Mouse (Mus musculus): Measurements from ENCODE around the gene E330009J07Rik.
A peak's percentile ranks its signal among the peaks of the same experiment; 100 is the strongest.

E330009J07Rik gene

GRCm38 (mm10) chr6:40436047-40436483, at the start of gene E330009J07Rik:
E330009J07Rik (minus strand) TSS chr6:40436135.
- no peak for DNase-seq (ENCODE audit: low spot score)

- DNase-seq (ENCODE audit: low spot score) = no peak
These were observed 46.4 kb upstream of the E330009J07Rik start for GRCm38 (mm10) chr6:40482318-40482717.

DNA sequence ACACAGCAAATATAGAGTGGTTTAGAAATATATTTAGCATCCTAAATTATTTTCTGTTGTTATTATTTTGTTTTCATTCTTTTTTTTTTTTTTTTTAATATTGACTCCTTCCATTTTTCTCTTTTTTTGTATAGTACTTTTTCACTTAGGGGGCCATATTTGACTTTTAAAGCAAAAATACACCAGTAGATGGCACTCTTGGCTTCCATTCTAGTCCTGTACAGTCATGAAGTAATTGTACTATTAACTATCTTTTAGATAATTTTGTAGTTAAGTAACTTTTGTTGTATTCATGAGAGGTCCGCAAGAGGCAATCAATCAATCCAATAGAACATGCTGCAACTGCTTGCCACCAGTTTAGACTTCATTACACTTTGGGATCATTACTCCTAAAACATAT, 43.8 kb upstream of the E330009J07Rik start:
- DNase-seq (ENCODE audit: low spot score) = peak; percentile 24

DNA sequence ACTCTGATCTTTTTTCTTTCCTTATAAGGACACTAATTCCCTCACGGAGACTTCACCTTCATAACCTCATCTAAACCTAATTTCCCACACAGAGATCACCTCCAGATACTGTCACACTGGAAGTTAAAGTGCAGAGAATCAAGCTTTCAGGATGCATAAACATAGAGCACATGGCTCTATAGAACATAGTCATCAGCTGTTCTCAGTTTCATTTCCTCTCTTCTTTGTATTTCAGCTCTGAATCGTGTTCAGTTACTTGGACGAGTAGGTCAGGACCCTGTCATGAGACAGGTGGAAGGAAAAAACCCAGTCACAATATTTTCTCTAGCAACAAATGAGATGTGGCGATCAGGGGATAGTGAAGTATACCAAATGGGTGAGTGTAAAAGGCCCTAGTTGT, 40.2 kb upstream of the E330009J07Rik start:
- no peak for DNase-seq (ENCODE audit: low spot score)

DNA sequence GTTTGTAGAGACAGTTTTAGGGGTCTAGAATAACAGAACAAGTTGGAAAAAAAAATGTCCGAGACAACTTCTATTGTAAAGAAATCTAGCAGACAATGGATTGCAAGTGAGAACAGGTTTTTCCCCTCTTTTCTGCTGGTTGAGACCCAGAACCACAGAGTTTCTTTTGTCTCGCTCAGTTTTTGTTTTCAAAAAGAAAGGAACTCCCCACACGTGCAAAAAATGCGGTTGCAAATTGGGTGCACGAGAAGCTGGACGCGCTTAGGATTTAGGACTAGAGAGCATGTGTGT, 35.7 kb upstream of the E330009J07Rik start:
- DNase-seq (ENCODE audit: low spot score) = no peak

DNA sequence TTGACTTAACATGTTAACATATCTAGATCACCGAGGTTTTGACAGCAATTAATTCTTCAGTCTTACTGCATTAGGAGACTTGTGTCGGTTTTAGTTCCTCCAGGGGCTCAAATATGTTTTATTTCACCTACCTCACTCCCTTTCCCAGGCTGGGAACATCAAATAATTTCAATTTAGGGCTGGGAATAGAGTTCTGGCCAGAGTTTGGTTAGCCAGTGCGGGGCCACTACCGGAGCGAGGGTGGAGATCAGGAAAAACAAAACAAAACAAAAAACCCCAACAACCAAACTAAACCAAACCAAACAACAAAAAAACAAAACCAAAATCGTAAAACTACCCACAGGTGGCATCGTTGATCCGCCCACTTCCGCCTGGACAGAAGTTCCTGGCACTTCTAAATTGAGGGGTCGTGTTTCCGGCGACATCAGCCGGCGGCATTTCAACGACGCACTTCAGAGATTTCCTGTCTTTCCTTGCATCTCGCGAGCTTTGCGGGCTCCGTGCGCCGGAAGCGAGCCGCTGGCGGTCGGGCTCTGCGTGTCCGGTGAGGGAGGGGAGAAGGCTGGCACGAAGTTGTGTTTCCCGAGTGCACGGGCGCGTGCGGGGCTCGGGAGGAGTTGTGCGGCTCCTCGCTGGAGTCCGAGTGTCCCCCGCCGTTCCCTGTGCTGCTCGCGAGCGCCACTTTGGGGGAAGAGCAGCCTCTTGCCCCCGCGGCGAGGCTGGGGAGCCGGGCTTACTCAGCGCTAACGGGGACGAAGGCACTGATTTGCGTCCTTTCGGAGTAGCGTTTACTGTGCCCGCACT, 35.2 kb upstream of the E330009J07Rik start, which contains the start of gene Ssbp1:
Gene Ssbp1, plus strand, starts transcription at position 437 of the 804 bp plus-strand sequence.
- peak; percentile 83 for DNase-seq (ENCODE audit: low spot score)

DNA sequence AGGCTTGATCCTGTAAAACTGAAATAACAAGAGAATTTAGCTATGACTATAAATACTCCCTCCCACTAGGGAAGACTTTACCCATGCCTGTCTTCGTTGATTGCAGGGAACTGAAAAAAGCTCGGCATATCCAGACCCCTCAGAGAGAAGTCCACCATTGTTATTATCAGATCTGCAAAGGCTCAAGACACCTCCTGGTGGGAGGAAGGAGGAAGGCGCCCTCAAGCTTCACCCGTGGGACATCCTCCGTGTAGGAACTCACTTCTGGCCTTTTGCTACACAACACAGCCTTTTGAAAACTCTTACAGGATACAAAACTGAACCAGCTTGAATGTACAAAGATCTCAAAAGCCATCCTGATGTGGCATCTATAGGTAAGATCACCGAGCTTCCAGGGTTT, 29.8 kb upstream of the E330009J07Rik start:
- DNase-seq (ENCODE audit: low spot score) = no peak

GRCm38 (mm10) chr6:40454436-40455041, 18.6 kb upstream of the E330009J07Rik start:
- no peak for DNase-seq (ENCODE audit: low spot score)

DNA sequence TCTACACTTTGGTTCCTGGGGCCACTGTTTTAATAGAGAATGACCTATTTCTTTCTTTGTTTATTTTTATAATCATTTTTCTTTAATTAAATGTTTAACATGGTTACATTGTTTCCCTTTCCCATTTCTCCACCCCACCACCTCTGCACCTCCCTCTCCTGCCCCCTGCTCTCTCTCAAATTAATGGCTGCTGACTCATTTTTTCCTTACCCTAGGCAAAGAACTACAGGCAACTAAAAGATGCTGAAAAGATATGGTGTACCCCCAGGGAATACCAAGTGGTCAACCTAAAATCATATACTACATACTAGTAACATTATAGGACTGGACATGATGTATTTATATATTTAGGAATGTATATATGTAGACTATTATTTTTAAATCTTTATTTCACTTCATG, 12.7 kb upstream of the E330009J07Rik start:
- no peak for DNase-seq (ENCODE audit: low spot score)

DNA sequence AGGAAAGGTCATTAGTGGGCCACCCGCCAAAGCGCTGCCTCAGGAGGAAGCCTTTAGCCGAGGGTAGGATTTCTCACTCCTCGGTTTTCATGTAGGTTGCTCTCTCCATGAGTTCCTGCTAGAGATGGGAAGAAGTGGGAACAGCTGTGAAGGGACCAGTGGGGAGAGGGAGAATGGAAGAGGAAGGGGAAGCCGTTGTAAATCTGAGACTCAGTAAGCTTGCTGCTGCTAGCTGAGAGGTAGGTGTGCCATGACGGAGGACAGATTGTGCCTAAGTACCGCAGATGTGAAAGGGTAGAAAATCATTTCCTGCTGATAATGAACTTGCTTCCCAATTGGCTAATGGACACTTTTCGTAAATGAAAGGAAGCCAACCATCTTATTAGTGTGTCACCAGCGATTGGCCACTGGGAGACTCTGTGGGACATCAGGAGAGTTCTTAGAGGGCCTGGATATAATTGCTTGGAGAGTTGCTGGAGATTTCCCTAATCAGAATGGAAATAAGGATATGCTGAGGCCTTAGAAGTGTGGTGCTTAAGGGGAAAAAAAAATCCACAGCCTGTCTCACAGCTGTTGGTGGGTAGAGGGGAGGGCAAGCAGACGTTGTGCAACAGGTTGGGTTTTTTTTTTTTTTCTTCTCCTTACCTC, 7.5 kb upstream of the E330009J07Rik start:
- no peak for DNase-seq (ENCODE audit: low spot score)

DNA sequence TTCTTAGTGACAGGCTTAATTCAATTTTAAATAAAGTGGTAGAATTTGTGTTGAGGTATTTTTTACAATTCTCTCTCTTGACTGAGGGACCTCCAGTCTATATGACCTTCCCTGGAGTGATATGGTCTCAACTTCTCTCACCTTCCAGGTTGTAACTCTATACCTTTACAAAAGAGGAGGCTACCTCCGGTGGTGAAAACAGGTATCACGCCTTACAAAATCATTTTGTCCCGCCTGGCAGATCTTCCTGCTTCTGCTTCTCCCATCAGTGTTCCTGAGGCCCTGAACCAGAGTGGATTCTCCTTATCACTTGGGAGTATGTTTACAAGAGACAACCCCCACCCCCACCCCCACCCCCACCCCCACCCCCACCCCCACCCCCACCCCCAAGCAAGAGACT, 5.8 kb upstream of the E330009J07Rik start:
- no peak for DNase-seq (ENCODE audit: low spot score)

DNA sequence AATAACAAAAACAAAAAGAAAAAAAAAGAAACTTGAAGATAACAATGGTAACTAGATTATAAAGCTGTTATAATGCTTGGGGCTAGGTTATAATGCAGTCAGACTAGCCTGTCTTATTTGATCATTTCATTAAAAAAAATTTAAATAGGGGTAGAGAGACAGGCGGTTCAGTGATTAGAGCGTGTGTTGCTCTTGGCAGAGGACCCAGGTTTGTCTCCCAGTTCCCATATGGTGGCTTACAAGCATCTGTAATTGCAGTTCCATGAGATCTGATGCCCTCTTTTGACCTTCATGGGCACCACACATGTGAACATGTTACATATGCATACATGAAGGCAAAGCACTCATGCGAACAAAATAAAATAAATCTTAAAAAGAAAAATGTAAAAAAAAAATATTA, 5.3 kb upstream of the E330009J07Rik start:
- DNase-seq (ENCODE audit: low spot score) = no peak

DNA sequence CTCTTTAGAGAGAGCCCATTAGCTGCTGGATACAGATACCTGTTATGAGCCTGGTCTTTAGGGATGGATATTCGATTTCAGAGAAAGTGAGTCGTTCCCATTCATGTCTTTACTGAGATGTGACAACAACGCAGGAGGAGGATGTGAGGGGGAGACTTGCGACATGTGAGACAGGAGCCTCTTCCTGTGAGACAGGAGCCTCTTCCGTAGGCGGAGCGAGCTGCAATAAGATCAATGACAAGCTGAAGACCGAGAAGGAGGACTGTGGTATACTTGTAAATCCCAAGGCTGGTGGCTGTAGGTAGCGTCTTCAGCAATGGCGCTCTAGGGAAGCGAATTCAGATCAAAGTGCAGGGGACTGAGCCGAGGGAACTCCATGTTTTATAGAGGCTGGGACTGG, 3.8 kb upstream of the E330009J07Rik start:
- no peak for DNase-seq (ENCODE audit: low spot score)

DNA sequence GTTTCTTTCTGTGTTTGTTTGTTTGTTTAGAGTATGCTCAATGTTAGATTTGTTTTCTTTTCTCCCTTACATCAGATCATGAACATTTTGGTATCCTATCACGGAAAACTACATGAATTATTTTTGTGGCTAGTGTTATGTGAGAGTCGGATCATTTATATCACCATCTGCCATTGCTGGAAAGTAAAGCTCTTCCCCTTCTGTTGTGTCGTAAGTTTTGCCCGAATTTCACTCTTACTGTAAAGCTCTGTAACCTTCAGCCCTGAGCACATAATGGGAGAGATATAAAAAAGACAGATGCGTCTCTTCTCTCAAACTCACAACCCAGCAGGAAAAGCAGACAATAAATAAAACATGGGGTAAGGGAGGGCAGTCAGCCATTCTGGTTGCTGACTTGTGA, 3.0 kb upstream of the E330009J07Rik start, which contains the start of gene Wee2:
Gene Wee2, plus strand, starts transcription at position 153 of the 400 bp plus-strand sequence.
- DNase-seq (ENCODE audit: low spot score) = no peak

DNA sequence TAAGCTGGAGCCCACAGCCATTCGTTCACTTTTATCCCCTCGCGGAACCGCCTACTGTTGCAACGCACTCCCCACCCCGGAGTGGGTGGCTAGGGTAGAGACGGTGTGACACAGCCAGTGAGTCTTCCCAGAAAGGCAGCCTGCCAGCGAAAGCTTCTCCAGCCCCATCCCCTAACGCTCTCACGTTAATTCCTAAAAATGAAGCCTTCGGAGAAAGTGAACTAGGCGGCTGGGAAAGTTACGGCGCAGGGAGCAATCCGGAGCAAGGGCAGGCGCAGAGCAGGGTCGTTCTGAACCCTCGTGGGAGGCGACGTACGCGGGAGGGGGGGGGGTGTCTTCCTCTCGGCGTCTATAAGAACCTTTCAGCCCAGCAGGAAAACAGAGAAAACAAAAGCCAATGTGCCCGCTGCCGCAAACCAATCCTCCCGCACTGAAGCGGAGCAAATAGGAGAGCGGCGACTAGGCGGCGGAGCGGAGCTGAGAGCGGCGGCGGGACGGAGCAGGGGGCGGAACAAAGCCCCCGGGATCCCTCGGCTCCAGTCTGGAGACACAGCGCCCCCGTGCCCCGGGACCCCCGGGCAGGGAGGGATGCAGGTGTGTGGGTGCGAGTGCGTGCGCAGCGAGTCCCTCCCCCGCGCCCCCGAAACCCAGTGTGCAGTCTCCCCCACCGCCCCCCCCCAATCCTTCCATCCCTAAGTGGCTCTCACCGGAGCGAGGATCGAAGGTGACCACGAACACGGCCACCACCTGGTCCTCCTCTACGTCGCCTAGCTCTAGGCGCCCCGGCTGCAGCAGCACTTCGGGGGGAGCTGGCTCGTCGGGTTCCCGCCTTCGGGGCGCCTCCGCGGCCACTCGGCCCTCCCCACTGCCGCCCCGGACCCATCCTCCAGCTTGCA, 536 bp downstream of the E330009J07Rik start:
- no peak for DNase-seq (ENCODE audit: low spot score)

DNA sequence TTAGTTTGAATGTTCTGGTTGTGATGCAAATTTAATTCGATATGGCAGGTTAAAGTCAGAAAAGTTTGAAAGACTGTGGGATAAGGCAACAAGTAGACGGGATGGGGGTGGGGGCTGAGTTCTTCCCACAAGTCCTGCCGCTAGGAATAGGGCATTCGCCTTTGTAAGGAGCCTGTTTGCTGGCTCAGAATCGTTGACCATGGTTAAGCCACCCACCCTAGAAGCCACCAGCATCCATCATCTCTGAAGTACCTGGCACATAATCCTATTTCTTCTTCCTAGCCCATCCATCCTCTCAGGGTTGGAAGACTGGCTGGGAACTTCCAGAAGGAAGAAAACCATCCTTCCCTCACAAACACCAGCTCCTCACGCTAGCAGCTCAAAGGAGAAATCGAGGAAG, 1.2 kb downstream of the E330009J07Rik start:
- DNase-seq (ENCODE audit: low spot score) = no peak

GRCm38 (mm10) chr6:40432346-40433275, 3.3 kb downstream of the E330009J07Rik start:
- DNase-seq (ENCODE audit: low spot score) = peak; percentile 77

- DNase-seq (ENCODE audit: low spot score) = no peak
These were observed 4.1 kb downstream of the E330009J07Rik start for GRCm38 (mm10) chr6:40431812-40432211.

DNA sequence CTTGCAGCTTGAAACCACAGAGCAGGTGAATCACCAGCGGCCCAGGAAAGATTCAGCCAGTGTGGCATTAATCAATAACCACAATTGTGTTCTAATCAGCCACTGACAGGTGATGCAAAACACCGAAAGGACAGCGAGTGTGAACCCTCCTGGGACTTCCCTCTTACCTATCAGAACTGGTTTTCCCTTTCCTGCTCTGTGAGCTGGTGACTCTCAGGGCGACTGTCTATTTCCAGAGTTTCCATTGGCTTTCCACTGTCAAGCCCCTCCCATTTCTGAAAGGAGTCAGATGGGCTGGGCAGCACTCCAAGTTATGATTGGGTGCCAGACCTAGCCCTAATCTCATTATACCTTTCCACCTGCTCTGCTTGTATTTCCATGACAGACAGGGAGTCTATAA, 4.6 kb downstream of the E330009J07Rik start:
- no peak for DNase-seq (ENCODE audit: low spot score)

DNA sequence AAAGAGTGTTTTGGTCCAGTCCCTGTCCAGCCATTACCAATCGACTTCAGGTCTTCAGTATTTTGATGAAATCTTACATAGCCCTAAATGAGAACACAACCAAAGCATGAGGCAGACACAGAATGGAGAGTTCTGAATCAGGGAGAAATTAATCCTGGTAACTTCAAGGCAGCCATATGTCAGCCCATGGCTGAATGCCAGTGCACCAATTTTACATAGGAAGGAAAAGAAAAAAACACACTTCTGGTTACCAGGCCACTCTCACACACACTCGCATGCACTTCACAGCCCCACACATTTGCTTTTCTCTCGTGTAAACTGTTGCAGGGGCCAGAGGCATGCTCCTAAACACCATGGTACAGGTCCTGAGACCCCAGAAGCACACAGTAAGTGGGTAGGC, 5.1 kb downstream of the E330009J07Rik start:
- DNase-seq (ENCODE audit: low spot score) = no peak

DNA sequence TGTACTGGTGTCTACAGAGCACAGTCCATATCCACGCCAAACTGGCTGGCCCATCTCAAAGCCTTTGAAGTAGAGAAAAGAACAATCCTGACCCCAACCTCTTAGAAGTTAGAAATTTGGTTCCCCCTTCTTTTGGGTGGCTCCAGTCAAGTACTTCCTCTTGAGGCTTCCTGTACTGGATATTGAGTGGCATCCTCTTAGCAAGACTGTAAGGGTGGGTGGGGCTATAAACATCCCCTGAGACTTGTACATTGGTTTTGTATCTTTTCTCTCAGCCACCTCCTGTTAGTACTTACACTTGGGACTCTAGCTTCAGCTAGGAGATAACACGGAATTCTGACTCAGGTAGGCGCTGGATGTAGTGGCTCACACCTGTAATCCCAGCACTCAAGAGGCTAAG, 5.7 kb downstream of the E330009J07Rik start:
- DNase-seq (ENCODE audit: low spot score) = no peak

Measured in layer of hippocampus, adult 9-10 months (tissue).